Mouse (Mus musculus) layer of hippocampus, postnatal 14 days (tissue): ENCODE measurements around the gene Reps1. TPM values are rescaled to one million over a fixed set of nuclear protein-coding genes. Genes with fewer than 3 reads are reported as not detected.
"Not testable (repeated sequence)": the region's sequence is repeated elsewhere in the genome, so short reads cannot be mapped to it uniquely, and the experiment has no call there.

ENCODE experiments used
- DNase-seq, 2 experiments: peaks; one replicate each; pipeline ENCODE4 v3.0.0; 2021 to 2022; ENCODE audit warnings: low spot score in 2 of 2, mixed read lengths in 1 of 2
- total RNA-seq, 2 experiments: library from RNA; stranded (reverse); gene quantifications; 2 replicates each; pipeline ENCODE4 v1.2.3; 2021

The Reps1 gene
- total RNA-seq, 2 experiments from 2014 or later: 63.9 to 66.1 TPM

- no peak for DNase-seq
Observed at GRCm38 (mm10) chr10:18131666-18132650, 76.3 kb downstream of the Reps1 start.

DNA sequence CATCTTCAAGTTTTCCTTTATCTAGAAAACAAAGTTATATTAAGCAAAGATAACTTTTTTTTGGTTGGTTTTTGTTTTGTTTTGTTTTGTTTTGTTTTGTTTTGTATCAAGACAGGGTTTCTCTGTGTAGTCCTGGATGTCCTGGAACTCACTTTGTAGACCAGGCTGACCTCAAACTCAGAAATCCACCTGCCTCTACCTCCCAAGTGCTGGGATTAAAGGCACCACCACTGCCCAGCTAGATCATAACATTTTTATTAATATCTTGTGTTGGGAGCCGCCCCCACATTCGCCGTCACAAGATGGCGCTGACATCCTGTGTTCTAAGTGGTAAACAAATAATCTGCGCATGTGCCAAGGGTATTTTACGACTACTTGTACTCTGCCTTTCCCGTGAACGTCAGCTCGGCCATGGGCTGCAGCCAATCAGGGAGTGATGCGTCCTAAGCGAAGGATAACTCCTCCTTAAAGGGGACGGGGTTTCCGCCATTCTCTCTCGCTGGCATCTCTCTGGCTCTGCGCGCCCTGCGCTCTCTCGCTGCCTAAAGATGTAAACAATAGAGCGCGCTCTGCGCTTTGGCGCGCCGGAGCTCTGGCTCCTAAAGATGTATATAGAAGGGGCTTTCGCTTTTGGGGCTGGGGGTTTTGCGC, 83.3 kb downstream of the Reps1 start:
- DNase-seq: not testable (repeated sequence)

DNA sequence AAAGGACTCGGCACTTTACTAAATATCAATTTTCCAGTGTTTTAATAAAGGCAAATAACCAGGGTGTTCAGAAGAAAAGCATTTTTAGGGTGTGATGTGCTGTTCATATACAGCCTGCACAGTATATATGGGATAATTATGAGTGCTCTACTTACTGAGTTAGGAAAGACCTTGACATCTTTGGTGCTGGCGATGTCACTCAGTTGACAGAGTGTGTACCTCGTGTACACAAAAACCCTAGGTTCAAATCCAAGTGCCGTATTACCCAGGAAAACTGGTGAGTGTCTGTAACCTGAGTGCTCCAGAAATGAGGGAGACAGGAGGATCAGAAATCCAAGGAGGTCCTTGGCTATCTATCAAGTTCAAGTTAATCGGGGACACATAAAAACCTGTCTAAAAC, 84.0 kb downstream of the Reps1 start:
- no peak for DNase-seq

GRCm38 (mm10) chr10:18141389-18141788, 85.7 kb downstream of the Reps1 start:
- no peak for DNase-seq

DNA sequence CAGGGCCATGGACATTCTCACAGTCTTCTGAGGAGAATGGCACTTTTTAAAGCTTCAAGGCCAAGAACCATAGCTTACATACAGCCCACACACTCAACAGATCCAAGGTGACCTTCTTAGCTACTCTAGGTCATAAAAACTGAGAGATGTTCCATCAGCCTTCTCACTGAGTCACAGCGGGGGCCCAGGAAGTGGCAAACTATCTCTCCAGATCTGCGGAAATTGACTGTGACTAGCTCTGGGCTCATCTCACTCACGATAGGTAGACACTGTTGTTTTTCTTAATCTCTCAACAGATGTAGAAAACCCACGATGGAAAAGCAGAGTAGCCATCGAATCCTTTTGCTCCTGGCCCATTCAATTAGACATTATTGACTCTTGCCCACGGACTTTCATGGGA, 86.6 kb downstream of the Reps1 start:
- DNase-seq: no peak

GRCm38 (mm10) chr10:18147224-18147623, 91.6 kb downstream of the Reps1 start:
- DNase-seq: no peak

DNA sequence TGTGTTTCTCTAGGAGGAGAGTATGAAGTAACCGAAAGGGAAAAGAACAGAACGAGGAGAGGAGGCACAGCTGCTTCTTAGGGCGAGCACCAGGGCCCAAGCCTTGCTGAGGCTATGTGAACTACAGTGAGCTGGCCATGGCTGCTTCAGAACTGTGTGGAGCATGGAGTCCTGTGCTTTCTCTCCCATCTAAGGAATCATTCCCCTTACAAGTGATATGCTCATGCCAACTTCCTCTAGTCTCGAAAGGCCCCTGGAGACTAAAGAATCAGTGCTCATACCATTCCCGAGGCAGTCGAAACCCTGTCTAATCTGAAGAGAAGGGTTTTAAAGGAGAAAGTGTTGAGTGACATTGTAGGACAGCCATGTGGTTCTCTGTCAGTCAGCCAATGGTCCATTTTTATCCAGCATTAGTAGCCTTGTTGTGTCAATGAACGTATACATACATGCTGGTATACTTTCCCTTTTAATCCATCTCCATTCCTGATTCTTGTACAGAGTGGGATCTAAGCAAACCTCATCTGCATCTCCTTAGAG, 106.8 kb downstream of the Reps1 start:
- DNase-seq: no peak

Other genes starting within 250 kb of the Reps1 start
- gene Heca, start 107.8 kb upstream of the Reps1 start, total RNA-seq: 10 to 100 TPM; 28.0 to 33.0 TPM
- 10 to 100 TPM; 24.9 to 31.0 TPM for gene Abracl, start 32.6 kb upstream of the Reps1 start, total RNA-seq
- gene Ect2l, start 155.0 kb downstream of the Reps1 start, total RNA-seq: under 1 TPM; 0.83 to 0.99 TPM
- 10 to 100 TPM; 16.4 to 18.4 TPM for gene Ccdc28a, start 179.1 kb downstream of the Reps1 start, total RNA-seq